Mouse (Mus musculus) thymus, postnatal 4 days (tissue): ENCODE data around the gene Vmn2r38.
"Not testable (repeated sequence)": the region's sequence is repeated elsewhere in the genome, so short reads cannot be mapped to it uniquely, and the experiment has no call there.

Experiments used
- DNase-seq: peaks from one replicate; pipeline ENCODE4 v3.0.0; 2021

Vmn2r38 gene

GRCm38 (mm10) chr7:9097781-9098180 lies at the start of gene Vmn2r38:
Gene Vmn2r38 (minus strand): TSS chr7:9097881.
- not testable (repeated sequence) for DNase-seq

DNA sequence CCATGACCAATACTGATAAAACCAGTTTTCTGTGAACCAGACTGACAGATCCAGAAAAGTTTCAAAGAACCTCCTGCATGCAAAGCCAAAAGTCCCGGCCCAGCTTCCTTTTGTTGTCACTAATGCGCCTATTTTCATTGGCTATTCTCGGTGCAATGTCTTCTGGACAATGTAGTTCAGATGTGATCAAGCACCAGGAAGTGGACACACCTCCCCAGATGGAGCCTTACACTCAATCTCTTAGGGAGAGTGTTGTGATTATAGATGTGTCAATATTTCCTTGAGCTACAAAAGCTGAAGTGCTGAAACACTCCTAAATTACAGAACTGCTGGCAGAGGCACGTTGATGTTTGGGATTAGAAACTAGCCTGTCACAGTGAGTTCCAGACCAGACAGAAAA lies 32.3 kb downstream of the Vmn2r38 start:
- not testable (repeated sequence) for DNase-seq

DNA sequence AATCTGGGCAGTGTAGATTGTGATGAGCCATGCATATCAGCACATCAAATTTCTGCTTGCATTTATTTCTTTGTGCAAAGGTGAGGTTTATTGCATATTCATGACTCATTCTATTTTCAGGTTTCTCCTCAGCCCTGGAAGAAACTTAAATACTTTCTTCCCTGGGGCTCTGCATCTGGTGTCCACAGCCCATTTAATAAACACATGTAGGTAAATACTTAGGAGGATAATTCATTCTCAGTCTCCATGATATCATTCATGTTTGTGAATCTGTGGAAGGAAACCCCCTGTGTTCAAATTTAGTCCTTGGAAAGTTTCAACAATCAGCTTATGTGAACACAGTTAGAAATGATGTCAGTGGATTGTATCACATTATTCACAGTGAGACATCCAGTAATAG lies 67.0 kb downstream of the Vmn2r38 start, which contains the start of gene Vmn2r39:
Gene Vmn2r39, minus strand, starts transcription at position 101 of the 400 bp plus-strand sequence.
- DNase-seq, result not testable (repeated sequence)
